Mouse (Mus musculus) ES-Bruce4 (cell line): ENCODE data around the gene Slc5a2. TPM values are rescaled to one million over a fixed set of nuclear protein-coding genes. Genes with fewer than 3 reads are reported as not detected.
A peak's percentile ranks its signal among the peaks of the same experiment; 100 is the strongest.

Source experiments
- H3K27ac ChIP-seq: 2 replicates; pipeline ENCODE4 v1.5.1; 2012; ENCODE audit warnings: low read length, inconsistent platforms; ENCODE audit not compliant: insufficient read depth
- H3K27me3 ChIP-seq: 2 replicates; pipeline ENCODE4 v1.6.1; 2012; ENCODE audit warnings: mild to moderate bottlenecking, low read length, inconsistent platforms; ENCODE audit not compliant: control insufficient read depth, poor library complexity, insufficient read depth, severe bottlenecking
- H3K36me3 ChIP-seq: 2 replicates; pipeline ENCODE4 v1.6.1; 2012; ENCODE audit warnings: inconsistent platforms, mild to moderate bottlenecking, low read length, moderate library complexity; ENCODE audit not compliant: control insufficient read depth, poor library complexity, insufficient read depth, severe bottlenecking
- H3K4me1 ChIP-seq: one replicate; pipeline ENCODE4 v1.8.1; 2011; ENCODE audit warnings: low read length; ENCODE audit not compliant: control insufficient read depth, insufficient read depth
- H3K4me3 ChIP-seq: 2 replicates; pipeline ENCODE4 v1.5.1; 2011; ENCODE audit warnings: low read depth, mild to moderate bottlenecking, low read length
- H3K9ac ChIP-seq: 2 replicates; pipeline ENCODE4 v1.6.1; 2012; ENCODE audit warnings: low read depth, mild to moderate bottlenecking, inconsistent platforms; ENCODE audit not compliant: poor library complexity, severe bottlenecking
- H3K9me3 ChIP-seq: replicated peaks from 2 replicates; pipeline ENCODE4 v1.6.1; 2012; ENCODE audit warnings: mild to moderate bottlenecking, low read length, inconsistent platforms; ENCODE audit not compliant: control insufficient read depth, poor library complexity, insufficient read depth, severe bottlenecking
- CTCF ChIP-seq: IDR thresholded peaks from one replicate; pipeline ENCODE4 v1.8.1; 2011; ENCODE audit warnings: low read depth, low read length
- EP300 ChIP-seq: IDR thresholded peaks from 2 replicates; pipeline ENCODE4 v1.6.1; 2011; ENCODE audit warnings: low read depth, low read length; ENCODE audit not compliant: insufficient read depth
- POLR2A ChIP-seq: IDR thresholded peaks from one replicate; pipeline ENCODE4 v1.8.1; 2011; ENCODE audit warnings: low read length; ENCODE audit not compliant: insufficient read depth
- polyA plus RNA-seq: library from polyadenylated mRNA; stranded (reverse); fragments of >200 nt; gene quantifications from 2 replicates; pipeline ENCODE4 v1.2.4, GENCODE M21; 2011; ENCODE audit warnings: low read depth; ENCODE audit not compliant: missing spikeins, insufficient read depth, insufficient read length

The Slc5a2 gene
- polyA plus RNA-seq, 1 experiment = not detected

GRCm38 (mm10) chr7:128247443-128247842 lies 18.0 kb upstream of the Slc5a2 start:
- TF ChIP-seq CTCF (peak; percentile 53), POLR2A (no peak), EP300 (no peak)
- Histone ChIP-seq H3K27ac (no peak overlapping the region), H3K4me3 (no peak overlapping the region), H3K9me3 (no peaks in the 10 kb centered on the region), H3K27me3 (no peaks in the 10 kb centered on the region; the same call in 1 of the 2 replicates), H3K4me1 (no peaks in the 10 kb centered on the region), H3K9ac (no peak overlapping the region), H3K36me3 (no peaks in the 10 kb centered on the region)

- no peaks in the 10 kb centered on the region for H3K4me1 ChIP-seq
- H3K4me3 ChIP-seq = no peak overlapping the region
- no peaks in the 10 kb centered on the region for H3K9me3 ChIP-seq
- no peaks in the 10 kb centered on the region for H3K36me3 ChIP-seq
- no peak overlapping the region for H3K9ac ChIP-seq
- H3K27me3 ChIP-seq = no peaks in the 10 kb centered on the region; the same call in 1 of the 2 replicates
- TF ChIP-seq EP300 = no peak
- TF ChIP-seq POLR2A = no peak
- no peak for TF ChIP-seq CTCF
- H3K27ac ChIP-seq = no peak overlapping the region
Observed at GRCm38 (mm10) chr7:128248081-128249042, 17.1 kb upstream of the Slc5a2 start.

GRCm38 (mm10) chr7:128249998-128250397 lies 15.5 kb upstream of the Slc5a2 start:
- Histone ChIP-seq H3K4me1 (no peaks in the 10 kb centered on the region), H3K36me3 (no peaks in the 10 kb centered on the region), H3K27me3 (no peaks in the 10 kb centered on the region; the same call in 1 of the 2 replicates), H3K9ac (no peak overlapping the region), H3K27ac (no peak overlapping the region), H3K4me3 (no peak overlapping the region), H3K9me3 (no peaks in the 10 kb centered on the region)
- TF ChIP-seq POLR2A = no peak
- TF ChIP-seq CTCF = no peak
- TF ChIP-seq EP300 = no peak

GRCm38 (mm10) chr7:128251946-128252345 lies 13.5 kb upstream of the Slc5a2 start:
- Histone ChIP-seq H3K27me3 (no peaks in the 10 kb centered on the region; the same call in 1 of the 2 replicates), H3K36me3 (no peaks in the 10 kb centered on the region), H3K27ac (no peak overlapping the region), H3K9ac (no peak overlapping the region), H3K4me1 (no peaks in the 10 kb centered on the region), H3K4me3 (no peak overlapping the region; the same call in 1 of the 2 replicates), H3K9me3 (no peaks in the 10 kb centered on the region)
- TF ChIP-seq CTCF (no peak), POLR2A (no peak), EP300 (no peak)

GRCm38 (mm10) chr7:128252609-128253008 lies 12.8 kb upstream of the Slc5a2 start:
- H3K27me3 ChIP-seq = no peaks in the 10 kb centered on the region; the same call in 1 of the 2 replicates
- H3K36me3 ChIP-seq = no peaks in the 10 kb centered on the region
- peak overlapping the region; percentile 45 for H3K4me3 ChIP-seq
- H3K4me1 ChIP-seq = no peaks in the 10 kb centered on the region
- H3K9me3 ChIP-seq = no peaks in the 10 kb centered on the region
- TF ChIP-seq POLR2A (no peak), CTCF (no peak), EP300 (no peak)
- H3K27ac ChIP-seq = no peak overlapping the region
- H3K9ac ChIP-seq = no peak overlapping the region

GRCm38 (mm10) chr7:128254978-128255377 lies 10.5 kb upstream of the Slc5a2 start:
- Histone ChIP-seq H3K9ac (no peak overlapping the region), H3K27ac (no peak overlapping the region), H3K9me3 (no peaks in the 10 kb centered on the region), H3K27me3 (no peaks in the 10 kb centered on the region; the same call in 1 of the 2 replicates), H3K36me3 (no peaks in the 10 kb centered on the region), H3K4me1 (no peaks in the 10 kb centered on the region), H3K4me3 (no peak overlapping the region)
- no peak for TF ChIP-seq EP300
- TF ChIP-seq CTCF = no peak
